Mouse (Mus musculus) kidney, adult 2 months (tissue): ENCODE results near the gene Aqp11. TPM values are rescaled to one million over a fixed set of nuclear protein-coding genes. Genes with fewer than 3 reads are reported as not detected.

ENCODE experiments used
- DNase-seq: peaks from one replicate; pipeline ENCODE4 v3.0.0; 2021
- H3K27ac ChIP-seq: fragments of 200-500 bp; 2 replicates; pipeline ENCODE4 v1.5.1; 2012; ENCODE audit warnings: low read depth, low read length, control low read depth, inconsistent platforms; ENCODE audit not compliant: insufficient read depth
- H3K27me3 ChIP-seq: fragments of 200-500 bp; replicated peaks from 2 replicates; pipeline ENCODE4 v1.6.1; 2012; ENCODE audit warnings: mild to moderate bottlenecking, moderate library complexity, low read length, inconsistent platforms; ENCODE audit not compliant: control insufficient read depth, insufficient read depth
- H3K36me3 ChIP-seq: fragments of 200-500 bp; 2 replicates; pipeline ENCODE4 v1.6.1; 2012; ENCODE audit warnings: mild to moderate bottlenecking, moderate library complexity, low read length, inconsistent platforms; ENCODE audit not compliant: control insufficient read depth, insufficient read depth
- H3K4me1 ChIP-seq: fragments of 200-500 bp; 2 replicates; pipeline ENCODE4 v1.6.1; 2011; ENCODE audit warnings: low read length; ENCODE audit not compliant: control insufficient read depth, insufficient read depth
- H3K4me3 ChIP-seq: fragments of 200-500 bp; 2 replicates; pipeline ENCODE4 v1.5.1; 2011; ENCODE audit warnings: mild to moderate bottlenecking, low read depth, low read length, control low read depth; ENCODE audit not compliant: insufficient read depth
- CTCF ChIP-seq: fragments of 200-500 bp; conservative IDR thresholded peaks from 2 replicates; pipeline ENCODE4 v1.5.1; 2011; ENCODE audit warnings: low read depth, mild to moderate bottlenecking, control low read depth, low read length, moderate library complexity, mixed read lengths; ENCODE audit not compliant: insufficient read depth, insufficient read length
- POLR2A ChIP-seq: fragments of 200-500 bp; IDR thresholded peaks from one replicate; pipeline ENCODE4 v1.6.1; 2011; ENCODE audit warnings: low read depth, low read length, control low read depth
- WGBS: fragments of 180-500 bp; shearing (Covaris S2); methylation state at CpG from one replicate; pipeline ENCODE4 v1.1.7; 2018; 5-methylcytosine and 5-hydroxymethylcytosine counted together
- polyA plus RNA-seq: library from polyadenylated mRNA; depleted of rRNA; stranded (reverse); fragments of >200 nt; gene quantifications from 2 replicates; pipeline ENCODE4 v1.2.3, GENCODE M21; 2012

Gene Aqp11
- polyA plus RNA-seq, 1 experiment: 62.0 TPM

DNA sequence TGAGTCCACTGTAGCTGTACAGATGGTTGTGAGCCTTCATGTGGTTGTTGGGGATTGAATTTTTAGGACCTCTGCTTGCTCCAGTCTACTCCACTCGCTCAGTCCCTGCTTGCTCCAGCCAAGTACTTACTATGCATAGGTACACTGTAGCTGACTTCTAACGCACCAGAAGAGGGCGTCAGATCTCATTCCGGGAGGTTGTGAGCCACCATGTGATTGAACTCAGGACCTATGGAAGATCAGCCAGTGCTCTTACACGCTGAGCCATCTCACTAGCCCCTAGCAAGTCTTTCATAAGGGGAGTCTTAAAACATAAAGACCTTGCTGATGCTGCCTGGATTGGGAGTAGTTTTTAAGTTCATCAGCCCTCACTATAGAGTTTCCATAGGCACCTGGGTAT lies 18.0 kb downstream of the Aqp11 start:
- no peak for TF ChIP-seq POLR2A
- 0 out of 2 replicates have a peak, but pooled peaks have one; percentile 13 for TF ChIP-seq CTCF
- no peak for DNase-seq
- Histone ChIP-seq H3K36me3 (no peaks in the 10 kb centered on the region; the same call in 1 of the 2 replicates), H3K4me1 (no peaks in the 10 kb centered on the region), H3K4me3 (no peak overlapping the region), H3K27ac (no peak overlapping the region), H3K27me3 (no peaks in the 10 kb centered on the region)
- 84% methylated on average over 5 of the region's 5 CpGs for WGBS

- no peak for DNase-seq
- WGBS: 85% methylated on average over 5 of the region's 5 CpGs
- no peaks in the 10 kb centered on the region for H3K27me3 ChIP-seq
- H3K4me3 ChIP-seq: no peak overlapping the region
- H3K27ac ChIP-seq: no peak overlapping the region
- H3K4me1 ChIP-seq: no peaks in the 10 kb centered on the region
- TF ChIP-seq CTCF (no peak), POLR2A (no peak)
- peaks cover 1% of the 10 kb centered on the region; the same call in 1 of the 2 replicates for H3K36me3 ChIP-seq
Observed at GRCm38 (mm10) chr7:97719078-97719477, 19.0 kb downstream of the Aqp11 start.

- WGBS: 85% methylated on average over 1 of the region's 1 CpGs
- no peak for DNase-seq
- H3K27ac ChIP-seq: no peak overlapping the region
- no peak overlapping the region for H3K4me3 ChIP-seq
- H3K27me3 ChIP-seq: no peaks in the 10 kb centered on the region
- peaks cover 3% of the 10 kb centered on the region; the same call in 1 of the 2 replicates for H3K36me3 ChIP-seq
- no peak for TF ChIP-seq CTCF
- no peak for TF ChIP-seq POLR2A
- no peaks in the 10 kb centered on the region for H3K4me1 ChIP-seq
Observed at GRCm38 (mm10) chr7:97717326-97717725, 20.8 kb downstream of the Aqp11 start.

- H3K36me3 ChIP-seq: peaks cover 5% of the 10 kb centered on the region
Observed at GRCm38 (mm10) chr7:97714651-97715050, 23.4 kb downstream of the Aqp11 start.

DNA sequence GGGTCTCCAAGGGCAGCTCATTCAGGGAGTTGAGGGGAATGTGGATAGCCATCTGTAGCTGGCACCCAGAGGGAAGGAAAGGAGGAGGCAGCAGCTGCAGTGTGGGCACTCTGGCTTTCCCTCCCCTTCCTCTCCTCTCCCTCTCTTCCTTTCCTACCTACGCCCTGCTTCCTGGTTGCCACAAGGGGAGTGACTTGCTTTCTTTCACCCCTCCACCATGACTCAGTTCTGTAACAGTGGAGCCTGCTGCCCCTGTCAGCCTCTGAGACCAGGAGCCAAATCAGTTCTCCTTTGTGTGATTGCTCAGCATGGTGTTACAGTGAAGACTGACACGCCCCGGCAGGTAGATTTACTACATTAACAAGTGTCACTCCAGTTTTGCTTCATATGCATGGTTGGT lies 28.9 kb downstream of the Aqp11 start:
- DNase-seq: no peak
- TF ChIP-seq CTCF: no peak
- TF ChIP-seq POLR2A: no peak
- peaks cover 3% of the 10 kb centered on the region for H3K36me3 ChIP-seq
- 78% methylated on average over 3 of the region's 3 CpGs for WGBS
- H3K27me3 ChIP-seq: no peaks in the 10 kb centered on the region
- no peak overlapping the region for H3K4me3 ChIP-seq
- no peak overlapping the region for H3K27ac ChIP-seq
- peaks cover 3% of the 10 kb centered on the region; the same call in 1 of the 2 replicates for H3K4me1 ChIP-seq

More at GRCm38 (mm10) chr7:97714651-97715050, 23.4 kb downstream of the Aqp11 start:
- no peaks in the 10 kb centered on the region for H3K4me1 ChIP-seq
- H3K4me3 ChIP-seq: no peak overlapping the region
- 96% methylated on average over 5 of the region's 5 CpGs for WGBS
- TF ChIP-seq CTCF: no peak
- DNase-seq: no peak
- H3K27ac ChIP-seq: no peak overlapping the region
- no peaks in the 10 kb centered on the region for H3K27me3 ChIP-seq

- WGBS: 78% methylated on average over 5 of the region's 5 CpGs
- Histone ChIP-seq H3K4me1 (peaks cover 3% of the 10 kb centered on the region; the same call in 1 of the 2 replicates), H3K27ac (no peak overlapping the region), H3K27me3 (no peaks in the 10 kb centered on the region), H3K36me3 (peaks cover 2% of the 10 kb centered on the region; the same call in 1 of the 2 replicates), H3K4me3 (no peak overlapping the region)
- no peak for DNase-seq
- TF ChIP-seq CTCF: no peak
- no peak for TF ChIP-seq POLR2A
Observed at GRCm38 (mm10) chr7:97707809-97708208, 30.3 kb downstream of the Aqp11 start.

GRCm38 (mm10) chr7:97707123-97707522 lies 31.0 kb downstream of the Aqp11 start:
- no peak for TF ChIP-seq CTCF
- TF ChIP-seq POLR2A: no peak
- Histone ChIP-seq H3K27ac (no peak overlapping the region), H3K4me3 (no peak overlapping the region), H3K4me1 (peaks cover 3% of the 10 kb centered on the region; the same call in 1 of the 2 replicates), H3K27me3 (no peaks in the 10 kb centered on the region), H3K36me3 (peaks cover 2% of the 10 kb centered on the region; the same call in 1 of the 2 replicates)
- 48% methylated on average over 4 of the region's 4 CpGs for WGBS
- peak; percentile 62 for DNase-seq

DNA sequence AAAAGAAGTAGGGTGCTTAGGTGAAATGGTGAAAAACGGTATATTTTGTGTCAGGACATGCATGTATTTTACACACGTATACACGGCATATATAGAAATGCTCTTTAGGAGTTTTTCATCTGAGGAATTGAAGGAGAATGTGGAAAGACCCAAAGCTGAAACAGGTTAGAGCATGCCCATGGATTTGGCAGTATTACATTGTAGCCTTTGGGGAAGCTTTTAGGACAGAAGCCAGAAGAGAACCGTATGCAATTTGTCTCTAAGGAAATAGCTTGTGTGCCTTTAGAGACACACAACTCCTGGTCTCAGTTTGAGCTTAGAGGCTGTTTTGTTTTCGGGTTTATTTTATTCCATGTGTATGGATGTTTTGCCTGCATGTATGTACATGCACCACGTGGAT lies 37.0 kb downstream of the Aqp11 start:
- no peaks in the 10 kb centered on the region for H3K36me3 ChIP-seq

More for the DNA sequence above, 37.0 kb downstream of the Aqp11 start:
- TF ChIP-seq POLR2A (no peak), CTCF (no peak)
- Histone ChIP-seq H3K4me1 (peaks cover under 1% of the 10 kb centered on the region; the same call in 1 of the 2 replicates), H3K4me3 (no peak overlapping the region), H3K27ac (no peak overlapping the region), H3K27me3 (no peaks in the 10 kb centered on the region)
- 79% methylated on average over 6 of the region's 6 CpGs for WGBS
- DNase-seq: no peak
